Mouse (Mus musculus) testis, adult 2 months (tissue): ENCODE results near the gene Gm20388. TPM values are rescaled to one million over a fixed set of nuclear protein-coding genes. Genes with fewer than 3 reads are reported as not detected.

Experiments used
- H3K27ac ChIP-seq: fragments of 200-500 bp; 2 replicates; pipeline ENCODE4 v1.5.1; 2012; ENCODE audit warnings: low read depth, low read length; ENCODE audit not compliant: control insufficient read depth, insufficient read depth
- H3K27me3 ChIP-seq: fragments of 200-500 bp; 2 replicates; pipeline ENCODE4 v1.6.1; 2012; ENCODE audit warnings: mild to moderate bottlenecking, low read length, moderate library complexity; ENCODE audit not compliant: control insufficient read depth, insufficient read depth
- H3K36me3 ChIP-seq: fragments of 200-500 bp; 2 replicates; pipeline ENCODE4 v1.6.1; 2012; ENCODE audit warnings: mild to moderate bottlenecking, low read length; ENCODE audit not compliant: control insufficient read depth, insufficient read depth
- H3K4me1 ChIP-seq: fragments of 200-500 bp; 2 replicates; pipeline ENCODE4 v1.6.1; 2012; ENCODE audit warnings: low read length; ENCODE audit not compliant: control insufficient read depth, insufficient read depth
- H3K4me3 ChIP-seq: fragments of 200-500 bp; 2 replicates; pipeline ENCODE4 v1.5.1; 2012; ENCODE audit warnings: low read depth, mild to moderate bottlenecking, low read length, moderate library complexity, mixed read lengths; ENCODE audit not compliant: control insufficient read depth
- CTCF ChIP-seq: fragments of 200-500 bp; IDR thresholded peaks from 2 replicates; pipeline ENCODE4 v1.5.1; 2012; ENCODE audit warnings: low read depth, mild to moderate bottlenecking, inconsistent platforms, low read length, moderate library complexity; ENCODE audit not compliant: control insufficient read depth, insufficient read depth, insufficient replicate concordance
- POLR2A ChIP-seq: fragments of 200-500 bp; IDR thresholded peaks from 2 replicates; pipeline ENCODE4 v1.6.1; 2012; ENCODE audit warnings: low read depth, mild to moderate bottlenecking, inconsistent platforms, low read length, moderate library complexity; ENCODE audit not compliant: control insufficient read depth
- polyA plus RNA-seq: library from polyadenylated mRNA; depleted of rRNA; stranded (reverse); fragments of >200 nt; gene quantifications from 2 replicates; pipeline ENCODE4 v1.2.3, GENCODE M21; 2012

Gm20388 gene
- polyA plus RNA-seq, 1 experiment = 5.6 TPM

DNA sequence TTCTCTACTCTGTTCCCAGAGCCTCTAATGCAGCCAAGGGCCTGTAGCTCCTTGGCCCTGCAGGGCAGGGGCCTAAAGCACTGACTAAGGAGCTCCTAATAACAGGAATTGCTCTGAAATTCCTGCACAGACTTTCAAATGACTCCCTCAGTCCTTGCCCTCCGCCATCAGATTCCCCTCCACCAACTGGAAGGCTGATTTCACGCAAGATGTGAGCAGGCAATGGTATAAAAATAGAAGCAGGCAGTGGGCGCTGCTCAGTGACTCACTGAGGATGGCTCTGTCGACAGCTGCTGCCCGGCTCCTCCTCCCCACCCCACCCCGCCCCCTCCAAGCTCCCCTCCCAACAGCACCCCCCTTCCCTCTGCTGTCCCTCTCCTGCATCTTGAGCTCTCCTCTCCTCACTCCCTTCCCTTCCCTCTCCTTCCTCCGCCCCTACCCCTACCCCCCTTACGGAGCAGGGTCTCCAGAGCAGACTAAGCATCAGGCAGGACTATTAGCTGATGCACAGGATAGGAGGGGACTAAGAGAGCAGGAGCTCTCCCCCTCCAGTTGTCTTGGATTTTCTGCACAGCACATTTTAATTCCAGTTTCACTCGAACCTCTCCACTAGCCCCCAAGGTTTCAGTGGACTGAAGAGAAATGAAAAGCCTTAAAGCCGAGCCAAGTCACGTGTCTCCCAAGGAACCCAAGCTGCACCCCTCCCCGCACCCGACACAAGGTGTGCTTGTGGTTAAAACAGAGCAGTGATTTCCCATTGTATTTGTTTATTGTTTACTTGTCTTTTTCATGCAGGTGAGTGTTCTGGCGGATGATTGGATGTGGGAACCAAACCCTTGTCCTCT lies 3974.3 kb downstream of the Gm20388 start:
- Histone ChIP-seq H3K27me3 (no peaks in the 10 kb centered on the region), H3K36me3 (no peaks in the 10 kb centered on the region), H3K27ac (no peak overlapping the region), H3K4me1 (no peaks in the 10 kb centered on the region; the same call in 1 of the 2 replicates), H3K4me3 (no peak overlapping the region)
- no peak for TF ChIP-seq CTCF
- TF ChIP-seq POLR2A = no peak

DNA sequence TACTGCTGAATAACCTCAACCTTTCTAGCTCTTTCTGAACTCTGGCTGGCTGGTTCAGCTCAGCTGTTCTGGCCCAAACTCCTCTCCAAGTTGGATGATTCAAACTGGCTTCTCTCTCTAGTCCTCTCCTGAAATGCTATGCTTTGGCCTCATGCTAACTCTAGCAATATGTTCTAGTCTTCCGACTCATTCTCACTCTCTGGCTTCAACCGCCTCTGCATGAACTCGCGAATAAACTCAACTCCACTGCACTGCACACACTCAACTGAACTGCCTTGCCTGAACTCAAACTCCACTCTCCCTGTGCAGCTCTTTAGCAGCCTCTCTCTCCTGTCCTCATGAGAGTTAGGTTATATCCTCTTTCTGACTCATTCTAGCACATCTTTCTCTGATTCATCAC lies 3976.5 kb downstream of the Gm20388 start:
- no peaks in the 10 kb centered on the region for H3K27me3 ChIP-seq

DNA sequence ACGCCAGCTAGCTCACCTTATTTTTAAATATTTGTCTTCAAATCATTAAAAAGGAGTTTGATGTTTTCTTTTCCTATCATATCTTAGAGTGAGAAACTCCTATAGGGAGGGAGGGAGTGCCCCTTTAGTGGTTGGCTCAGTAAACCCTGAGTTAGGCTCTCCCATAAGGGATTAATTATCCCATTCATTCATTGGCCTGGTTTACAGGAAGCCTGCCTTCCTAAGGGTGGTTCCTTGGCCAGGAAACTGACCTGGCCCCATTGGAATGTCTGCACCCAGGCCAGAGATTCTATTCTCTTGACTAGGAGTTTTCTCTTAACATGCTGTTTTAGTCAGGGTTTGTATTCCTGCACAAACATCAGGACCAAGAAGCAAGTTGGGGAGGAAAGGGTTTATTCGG lies 3977.3 kb downstream of the Gm20388 start:
- Histone ChIP-seq H3K4me3 (no peak overlapping the region), H3K4me1 (peaks cover 6% of the 10 kb centered on the region), H3K36me3 (no peaks in the 10 kb centered on the region), H3K27ac (no peak overlapping the region), H3K27me3 (no peaks in the 10 kb centered on the region)
- no peak for TF ChIP-seq POLR2A
- no peak for TF ChIP-seq CTCF

More for the DNA sequence above, 3976.5 kb downstream of the Gm20388 start:
- Histone ChIP-seq H3K4me3 (no peak overlapping the region), H3K4me1 (peaks cover 4% of the 10 kb centered on the region), H3K27ac (no peak overlapping the region), H3K36me3 (no peaks in the 10 kb centered on the region)
- TF ChIP-seq CTCF = no peak
- no peak for TF ChIP-seq POLR2A

DNA sequence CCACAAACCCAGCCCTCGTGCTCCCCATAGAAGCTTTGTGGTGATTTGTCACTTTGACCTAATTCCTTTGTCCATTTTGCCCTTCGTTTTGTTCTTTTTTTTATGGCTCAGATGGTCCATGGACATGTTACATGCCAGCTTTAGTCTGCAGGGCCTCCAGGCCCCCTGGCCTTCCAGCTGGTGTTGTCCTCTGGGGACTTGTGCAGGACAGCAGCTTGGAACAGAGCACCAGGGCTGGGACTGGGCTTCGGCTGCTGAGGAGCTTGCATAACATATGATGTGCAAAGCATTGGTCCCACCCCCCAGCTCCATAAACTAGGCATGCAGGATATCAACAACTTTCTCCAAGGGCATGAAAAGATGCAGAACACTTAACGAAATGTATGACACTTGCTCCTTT lies 3979.2 kb downstream of the Gm20388 start:
- no peak overlapping the region for H3K27ac ChIP-seq
- TF ChIP-seq CTCF (no peak), POLR2A (no peak)
- no peaks in the 10 kb centered on the region for H3K36me3 ChIP-seq
- H3K4me3 ChIP-seq = no peak overlapping the region
- peaks cover 6% of the 10 kb centered on the region; the same call in 1 of the 2 replicates for H3K4me1 ChIP-seq
- H3K27me3 ChIP-seq = no peaks in the 10 kb centered on the region

DNA sequence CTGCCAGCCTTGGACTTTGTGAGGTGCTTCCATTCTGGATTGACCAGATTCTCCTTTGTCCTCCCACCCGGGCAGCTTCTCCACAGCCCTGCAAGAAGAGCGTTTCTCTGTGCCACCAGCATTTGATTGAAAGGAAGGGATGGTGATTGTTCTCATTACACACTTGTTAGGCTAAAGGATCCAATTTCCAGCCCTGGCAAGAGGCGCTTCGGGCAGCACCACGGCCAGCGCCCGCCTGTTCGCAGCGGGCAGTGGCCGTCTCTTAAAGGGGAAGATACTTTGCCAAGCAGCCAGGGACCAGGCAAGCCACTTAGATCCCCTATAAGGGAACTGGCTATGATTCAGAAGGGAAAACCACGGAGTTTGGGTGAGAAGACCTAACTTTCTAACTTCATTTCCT lies 3980.6 kb downstream of the Gm20388 start:
- H3K27me3 ChIP-seq = no peaks in the 10 kb centered on the region
- H3K27ac ChIP-seq = no peak overlapping the region
- TF ChIP-seq POLR2A = no peak
- TF ChIP-seq CTCF = no peak
- H3K4me1 ChIP-seq = peaks cover 6% of the 10 kb centered on the region; the same call in 1 of the 2 replicates
- H3K36me3 ChIP-seq = no peaks in the 10 kb centered on the region
- no peak overlapping the region for H3K4me3 ChIP-seq

DNA sequence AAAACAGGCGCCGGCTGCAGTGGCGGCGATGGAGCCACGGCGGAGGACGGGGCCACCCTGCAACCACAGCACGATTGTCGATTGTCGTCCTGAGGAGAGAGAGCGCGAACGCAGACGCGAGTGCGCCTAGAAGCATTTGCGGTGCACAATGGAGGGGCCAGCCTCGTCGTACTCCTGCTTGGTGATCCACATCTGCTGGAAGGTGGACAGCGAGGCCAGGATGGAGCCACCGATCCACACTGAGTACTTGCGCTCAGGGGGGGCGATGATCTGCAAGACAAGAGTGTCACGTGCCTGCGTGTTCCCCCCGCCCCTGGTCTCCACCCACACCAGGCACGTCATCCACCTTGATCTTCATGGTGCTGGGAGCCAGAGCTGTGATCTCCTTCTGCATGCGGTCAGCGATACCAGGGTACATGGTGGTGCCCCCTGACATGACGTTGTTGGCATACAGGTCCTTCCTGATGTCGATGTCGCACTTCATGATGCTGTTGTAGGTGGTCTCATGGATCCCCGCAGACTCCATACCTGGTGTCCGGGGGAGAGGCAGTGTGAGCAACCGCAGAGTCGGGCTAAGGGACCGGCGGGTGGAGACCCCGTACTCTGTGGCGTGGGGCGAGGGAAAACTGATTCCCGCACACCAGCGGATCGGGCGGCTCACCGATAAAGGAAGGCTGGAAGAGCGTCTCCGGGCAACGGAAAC lies 3981.4 kb downstream of the Gm20388 start:
- no peak overlapping the region for H3K27ac ChIP-seq
- H3K4me1 ChIP-seq = peaks cover 6% of the 10 kb centered on the region; the same call in 1 of the 2 replicates
- H3K36me3 ChIP-seq = no peaks in the 10 kb centered on the region
- no peak overlapping the region for H3K4me3 ChIP-seq
- TF ChIP-seq POLR2A (no peak), CTCF (no peak)
- no peaks in the 10 kb centered on the region for H3K27me3 ChIP-seq

DNA sequence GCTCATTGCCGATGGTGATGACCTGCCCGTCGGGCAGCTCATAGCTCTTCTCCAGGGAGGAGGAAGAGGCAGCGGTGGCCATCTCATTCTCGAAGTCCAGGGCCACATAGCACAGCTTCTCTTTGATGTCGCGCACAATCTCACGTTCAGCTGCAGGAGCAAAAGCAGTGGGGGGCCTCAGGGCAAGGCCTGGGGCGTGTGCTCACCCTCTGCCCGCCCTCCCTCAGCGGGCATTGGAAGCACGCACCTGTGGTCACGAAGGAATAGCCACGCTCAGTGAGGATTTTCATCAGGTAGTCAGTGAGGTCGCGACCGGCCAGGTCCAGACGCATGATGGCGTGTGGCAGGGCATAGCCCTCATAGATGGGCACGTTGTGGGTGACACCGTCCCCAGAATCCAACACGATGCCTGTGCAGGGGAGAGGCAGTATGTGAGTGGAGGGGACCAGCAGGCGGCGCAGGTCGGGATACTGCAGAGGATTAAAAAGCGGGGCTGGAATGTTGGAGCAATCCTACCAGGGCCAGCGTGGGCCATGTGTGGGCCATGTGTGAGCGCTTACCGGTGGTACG lies 3982.0 kb downstream of the Gm20388 start:
- Histone ChIP-seq H3K4me1 (peaks cover 6% of the 10 kb centered on the region; the same call in 1 of the 2 replicates), H3K4me3 (no peak overlapping the region), H3K27ac (no peak overlapping the region), H3K27me3 (no peaks in the 10 kb centered on the region), H3K36me3 (no peaks in the 10 kb centered on the region)
- TF ChIP-seq CTCF (no peak), POLR2A (no peak)
